Mouse (Mus musculus): ENCODE measurements around the gene Copg2. TPM values are rescaled to one million over a fixed set of nuclear protein-coding genes. Genes with fewer than 3 reads are reported as not detected.

Gene Copg2
- polyA plus RNA-seq, 1 experiment from 2014 or later: 24.4 TPM

GRCm38 (mm10) chr6:30716796-30717195 lies 179.8 kb downstream of the Copg2 start:
- 92% methylated on average over 7 of the region's 7 CpGs for WGBS
- Histone ChIP-seq H3K27ac (no peak overlapping the region), H3K27me3 (replicated peaks) (no peaks in the 10 kb centered on the region), H3K4me3 (no peak overlapping the region), H3K9me3 (no peaks in the 10 kb centered on the region), H3K4me1 (peaks cover 4% of the 10 kb centered on the region; the same call in 1 of the 2 replicates), H3K36me3 (no peaks in the 10 kb centered on the region), H3K9ac (no peak overlapping the region), H3K4me2 (replicated peaks) (no peak overlapping the region)
- no peak for ATAC-seq (ENCODE audit: low FRiP score, low read depth)

DNA sequence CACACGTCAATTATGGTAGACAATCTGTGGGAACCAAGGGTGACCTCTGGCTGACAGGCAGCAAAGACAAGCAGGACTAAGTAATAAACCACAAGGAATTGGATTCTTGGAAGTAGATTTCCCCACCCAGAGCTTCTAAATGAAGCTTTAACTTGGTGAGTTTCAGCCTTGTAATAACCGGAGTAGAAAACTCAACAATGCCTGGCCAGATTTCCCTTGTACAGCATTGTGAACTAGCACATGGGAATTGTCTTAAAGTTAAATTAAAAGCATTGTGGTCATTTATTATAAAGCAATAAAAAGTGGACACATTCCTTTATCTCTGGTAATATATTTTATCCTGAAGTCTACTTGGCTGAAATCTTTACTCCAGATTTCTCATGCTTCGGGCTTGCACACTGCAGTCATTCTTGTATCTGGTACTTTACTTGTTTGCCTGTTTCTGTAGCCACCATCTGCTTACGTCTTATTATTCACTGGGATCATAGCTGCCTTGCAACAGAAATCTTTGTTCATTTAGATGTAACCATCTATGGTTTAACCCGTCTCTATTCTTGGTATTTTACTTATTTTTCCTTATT lies 181.6 kb downstream of the Copg2 start:
- H3K4me1 ChIP-seq: peaks cover 18% of the 10 kb centered on the region
- H3K27ac ChIP-seq: no peak overlapping the region
- no peaks in the 10 kb centered on the region for H3K9me3 ChIP-seq
- H3K27me3 ChIP-seq (replicated peaks): no peaks in the 10 kb centered on the region
- H3K4me3 ChIP-seq: no peak overlapping the region
- no peak overlapping the region for H3K4me2 ChIP-seq (replicated peaks)
- H3K9ac ChIP-seq: no peak overlapping the region
- 54% methylated on average over 5 of the region's 5 CpGs for WGBS
- H3K36me3 ChIP-seq: no peaks in the 10 kb centered on the region
- no peak for ATAC-seq (ENCODE audit: low FRiP score, low read depth)

GRCm38 (mm10) chr6:30713896-30714295 lies 182.7 kb downstream of the Copg2 start:
- Histone ChIP-seq H3K27ac (no peak overlapping the region), H3K9ac (no peak overlapping the region), H3K4me1 (peaks cover 22% of the 10 kb centered on the region), H3K27me3 (replicated peaks) (no peaks in the 10 kb centered on the region), H3K9me3 (no peaks in the 10 kb centered on the region), H3K4me3 (no peak overlapping the region), H3K4me2 (replicated peaks) (no peak overlapping the region), H3K36me3 (no peaks in the 10 kb centered on the region)
- WGBS: 71% methylated on average over 11 of the region's 11 CpGs
- no peak for ATAC-seq (ENCODE audit: low FRiP score, low read depth)

DNA sequence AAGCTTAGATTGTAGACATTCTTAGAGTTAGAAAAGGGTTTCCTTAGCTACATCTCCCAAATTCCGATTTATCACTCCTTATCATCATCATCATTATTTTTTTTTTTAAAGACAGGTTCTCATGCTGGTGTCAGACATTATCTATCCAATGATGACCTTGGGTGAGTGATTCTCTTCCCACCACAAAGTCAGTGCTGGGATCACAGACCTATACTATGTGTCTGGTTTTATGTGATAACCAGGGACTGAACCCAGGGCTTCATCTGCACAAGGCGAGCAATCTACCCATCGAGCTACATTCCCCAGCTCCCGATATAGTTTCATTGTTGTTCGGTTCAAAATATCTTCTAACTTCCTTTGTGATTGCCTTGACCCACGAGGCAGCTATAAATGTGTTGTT lies 183.1 kb downstream of the Copg2 start:
- no peaks in the 10 kb centered on the region for H3K27me3 ChIP-seq (replicated peaks)
- no peak overlapping the region for H3K4me3 ChIP-seq
- H3K4me2 ChIP-seq (replicated peaks): no peak overlapping the region
- no peaks in the 10 kb centered on the region for H3K36me3 ChIP-seq
- 81% methylated on average over 6 of the region's 6 CpGs for WGBS
- H3K9ac ChIP-seq: no peak overlapping the region
- peaks cover 22% of the 10 kb centered on the region for H3K4me1 ChIP-seq
- H3K27ac ChIP-seq: no peak overlapping the region
- no peak for ATAC-seq (ENCODE audit: low FRiP score, low read depth)
- no peaks in the 10 kb centered on the region for H3K9me3 ChIP-seq

- Histone ChIP-seq H3K27me3 (replicated peaks) (no peaks in the 10 kb centered on the region), H3K9me3 (no peaks in the 10 kb centered on the region), H3K4me1 (peaks cover 22% of the 10 kb centered on the region), H3K9ac (no peak overlapping the region), H3K27ac (no peak overlapping the region), H3K36me3 (no peaks in the 10 kb centered on the region), H3K4me2 (replicated peaks) (no peak overlapping the region), H3K4me3 (no peak overlapping the region)
- ATAC-seq (ENCODE audit: low FRiP score, low read depth): no peak
- WGBS: 45% methylated on average over 7 of the region's 7 CpGs
These were observed 184.1 kb downstream of the Copg2 start for GRCm38 (mm10) chr6:30712484-30712883.

DNA sequence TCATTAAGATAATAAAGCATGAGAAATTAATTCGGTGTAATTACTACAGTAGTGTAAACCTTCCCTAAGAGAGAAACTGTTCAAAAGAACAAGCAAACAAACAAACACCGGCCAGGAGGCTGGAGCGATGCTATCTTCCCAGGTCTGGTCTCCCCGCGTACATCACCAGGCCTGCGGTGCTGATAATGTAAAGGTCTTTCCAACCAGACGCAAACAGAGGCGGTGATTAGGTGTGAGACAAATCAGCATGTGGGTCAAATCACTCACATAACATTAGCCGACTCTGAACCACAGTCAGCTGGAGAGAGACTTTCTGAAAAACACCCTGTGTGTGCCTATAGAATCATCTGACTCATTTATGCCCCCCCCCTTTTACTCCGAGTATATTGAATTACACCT lies 185.2 kb downstream of the Copg2 start:
- Histone ChIP-seq H3K4me3 (no peak overlapping the region), H3K4me1 (peaks cover 22% of the 10 kb centered on the region), H3K27me3 (replicated peaks) (no peaks in the 10 kb centered on the region), H3K36me3 (no peaks in the 10 kb centered on the region), H3K9me3 (no peaks in the 10 kb centered on the region), H3K4me2 (replicated peaks) (no peak overlapping the region), H3K27ac (no peak overlapping the region), H3K9ac (no peak overlapping the region)
- 64% methylated on average over 10 of the region's 10 CpGs for WGBS
- no peak for ATAC-seq (ENCODE audit: low FRiP score, low read depth)

- Histone ChIP-seq H3K27me3 (replicated peaks) (no peaks in the 10 kb centered on the region), H3K4me1 (peaks cover 22% of the 10 kb centered on the region), H3K4me3 (no peak overlapping the region), H3K36me3 (no peaks in the 10 kb centered on the region), H3K9me3 (no peaks in the 10 kb centered on the region), H3K27ac (no peak overlapping the region; the same call in 1 of the 2 replicates), H3K4me2 (replicated peaks) (no peak overlapping the region), H3K9ac (no peak overlapping the region)
- no peak for ATAC-seq (ENCODE audit: low FRiP score, low read depth)
- WGBS: 55% methylated on average over 25 of the region's 25 CpGs
These were observed 185.9 kb downstream of the Copg2 start for GRCm38 (mm10) chr6:30710371-30711364.

- H3K4me3 ChIP-seq: no peak overlapping the region
- no peak overlapping the region for H3K4me2 ChIP-seq (replicated peaks)
- peaks cover 18% of the 10 kb centered on the region for H3K4me1 ChIP-seq
- no peaks in the 10 kb centered on the region for H3K9me3 ChIP-seq
- H3K27ac ChIP-seq: no peak overlapping the region
- H3K9ac ChIP-seq: no peak overlapping the region
- 24% methylated on average over 6 of the region's 6 CpGs for WGBS
- H3K27me3 ChIP-seq (replicated peaks): no peaks in the 10 kb centered on the region
- no peaks in the 10 kb centered on the region for H3K36me3 ChIP-seq
- ATAC-seq (ENCODE audit: low FRiP score, low read depth): no peak
These were observed 187.5 kb downstream of the Copg2 start for GRCm38 (mm10) chr6:30709115-30709514.

DNA sequence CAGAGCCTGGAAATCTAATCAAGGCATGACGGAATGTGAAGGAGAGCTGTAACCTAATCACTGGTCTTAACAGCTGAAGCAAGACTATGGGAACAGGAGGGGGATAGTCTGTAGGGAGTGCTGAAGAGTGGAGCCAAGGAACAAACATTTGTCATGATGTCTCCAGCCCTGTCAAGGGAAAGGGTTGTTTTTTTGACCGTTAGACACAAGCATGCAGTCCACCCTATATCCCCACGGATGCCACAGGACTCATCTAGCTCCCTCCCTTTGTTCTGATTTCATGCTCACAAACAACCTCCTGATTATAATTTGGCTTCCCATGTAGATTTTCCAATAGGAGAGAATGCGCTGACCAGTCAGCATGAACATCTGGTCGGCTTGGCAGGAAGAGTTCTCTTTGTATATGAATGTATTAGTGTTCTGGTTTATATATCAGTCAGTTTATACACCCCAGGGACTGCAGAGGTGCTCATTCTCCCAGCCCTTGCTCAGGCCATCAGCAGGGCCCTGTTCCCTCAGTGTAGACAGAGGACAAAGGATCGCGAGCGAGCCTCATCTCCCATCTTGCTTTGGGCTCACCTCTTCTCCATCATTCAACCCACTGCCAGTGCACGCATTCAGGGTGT lies 192.5 kb downstream of the Copg2 start:
- no peak for ATAC-seq (ENCODE audit: low FRiP score, low read depth)

GRCm38 (mm10) chr6:30703476-30703875 lies 193.1 kb downstream of the Copg2 start:
- 80% methylated on average over 6 of the region's 6 CpGs for WGBS
- H3K4me2 ChIP-seq (replicated peaks): no peak overlapping the region
- no peaks in the 10 kb centered on the region for H3K27me3 ChIP-seq (replicated peaks)
- ATAC-seq (ENCODE audit: low FRiP score, low read depth): no peak
- no peak overlapping the region for H3K9ac ChIP-seq
- H3K4me1 ChIP-seq: no peaks in the 10 kb centered on the region
- no peaks in the 10 kb centered on the region for H3K9me3 ChIP-seq
- no peak overlapping the region for H3K27ac ChIP-seq
- H3K4me3 ChIP-seq: no peak overlapping the region
- no peaks in the 10 kb centered on the region for H3K36me3 ChIP-seq

More for the DNA sequence above, 192.5 kb downstream of the Copg2 start:
- Histone ChIP-seq H3K4me3 (no peak overlapping the region), H3K4me2 (replicated peaks) (no peak overlapping the region), H3K4me1 (peaks cover 1% of the 10 kb centered on the region; the same call in 1 of the 2 replicates), H3K27ac (no peak overlapping the region), H3K9me3 (no peaks in the 10 kb centered on the region), H3K9ac (no peak overlapping the region), H3K36me3 (no peaks in the 10 kb centered on the region), H3K27me3 (replicated peaks) (no peaks in the 10 kb centered on the region)
- WGBS: 83% methylated on average over 9 of the region's 9 CpGs

DNA sequence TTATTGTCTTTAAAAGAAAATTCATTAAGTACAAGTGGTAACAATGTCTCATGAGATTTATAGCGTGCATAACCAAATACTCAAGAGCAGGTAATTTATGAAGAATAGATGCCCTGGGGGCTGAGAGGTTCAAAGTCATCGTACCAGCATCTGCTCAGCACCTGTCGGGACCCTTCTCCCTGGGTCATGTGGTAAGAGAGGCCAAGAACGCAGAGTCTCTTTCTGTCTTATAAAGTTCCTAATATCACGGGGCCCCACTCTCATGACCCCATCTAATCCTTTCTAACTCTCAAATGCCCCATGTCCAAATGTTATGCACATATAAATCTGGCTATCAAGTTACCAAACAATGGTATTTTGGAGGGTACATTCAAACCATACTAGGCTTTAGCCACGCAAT lies 193.7 kb downstream of the Copg2 start:
- H3K27ac ChIP-seq: no peak overlapping the region
- H3K9me3 ChIP-seq: no peaks in the 10 kb centered on the region
- H3K4me3 ChIP-seq: no peak overlapping the region
- no peak overlapping the region for H3K4me2 ChIP-seq (replicated peaks)
- no peak overlapping the region for H3K9ac ChIP-seq
- ATAC-seq (ENCODE audit: low FRiP score, low read depth): no peak
- H3K27me3 ChIP-seq (replicated peaks): no peaks in the 10 kb centered on the region
- no peaks in the 10 kb centered on the region for H3K4me1 ChIP-seq
- H3K36me3 ChIP-seq: no peaks in the 10 kb centered on the region
- 69% methylated on average over 6 of the region's 6 CpGs for WGBS

- Histone ChIP-seq H3K9me3 (no peaks in the 10 kb centered on the region), H3K27ac (no peak overlapping the region), H3K27me3 (replicated peaks) (no peaks in the 10 kb centered on the region), H3K9ac (no peak overlapping the region), H3K36me3 (no peaks in the 10 kb centered on the region), H3K4me3 (no peak overlapping the region), H3K4me1 (no peaks in the 10 kb centered on the region), H3K4me2 (replicated peaks) (no peak overlapping the region)
- ATAC-seq (ENCODE audit: low FRiP score, low read depth): no peak
- 77% methylated on average over 6 of the region's 6 CpGs for WGBS
These were observed 196.4 kb downstream of the Copg2 start for GRCm38 (mm10) chr6:30700182-30700581.
